Mouse (Mus musculus) G1E (cell line): Measurements from ENCODE around the gene Med31. TPM values are rescaled to one million over a fixed set of nuclear protein-coding genes. Genes with fewer than 3 reads are reported as not detected.

ENCODE experiments used
- ATAC-seq: 2 replicates; pipeline ENCODE4 v1.8.0; 2016; ENCODE audit warnings: mild to moderate bottlenecking; ENCODE audit not compliant: insufficient number of reproducible peaks, poor library complexity, low FRiP score, severe bottlenecking; ENCODE audit errors: extremely low read depth
- DNase-seq: peaks from one replicate; pipeline ENCODE4 v3.0.0; 2012; ENCODE audit warnings: low spot score
- H3K27me3 ChIP-seq: 2 replicates; pipeline ENCODE4 v1.6.1; 2012; ENCODE audit warnings: mild to moderate bottlenecking, low read length, inconsistent platforms; ENCODE audit not compliant: insufficient read depth
- H3K36me3 ChIP-seq: replicated peaks from 2 replicates; pipeline ENCODE3; 2012; ENCODE audit warnings: mild to moderate bottlenecking, inconsistent platforms
- H3K4me1 ChIP-seq: 2 replicates; pipeline ENCODE4 v1.6.1; 2012; ENCODE audit warnings: low read depth, low read length, inconsistent platforms, mixed read lengths; ENCODE audit not compliant: insufficient read depth
- H3K4me3 ChIP-seq: 2 replicates; pipeline ENCODE4 v1.5.1; 2012; ENCODE audit warnings: low read depth, mild to moderate bottlenecking, inconsistent platforms, low read length, moderate library complexity, mixed read lengths
- H3K9me3 ChIP-seq: replicated peaks from 2 replicates; pipeline ENCODE4 v1.6.1; 2012; ENCODE audit warnings: inconsistent platforms
- CTCF ChIP-seq: IDR thresholded peaks from 2 replicates; pipeline ENCODE4 v1.5.1; 2012; ENCODE audit warnings: low read depth, low read length, inconsistent platforms, mixed read lengths
- GATA1 ChIP-seq: IDR thresholded peaks from 2 replicates; pipeline ENCODE4 v1.6.1; 2012; ENCODE audit warnings: borderline replicate concordance, low read length, inconsistent platforms, mixed read lengths
- GATA2 ChIP-seq: IDR thresholded peaks from 2 replicates; pipeline ENCODE4 v1.6.1; 2012; ENCODE audit warnings: low read depth, low read length, inconsistent platforms, borderline replicate concordance
- POLR2AphosphoS5 ChIP-seq: IDR thresholded peaks from 2 replicates; pipeline ENCODE4 v1.6.1; 2012; ENCODE audit warnings: low read depth, low read length, inconsistent platforms; ENCODE audit not compliant: insufficient replicate concordance
- TAL1 ChIP-seq: conservative IDR thresholded peaks from 2 replicates; pipeline ENCODE4 v1.6.1; 2012; ENCODE audit warnings: low read depth, low read length, inconsistent platforms, mixed read lengths
- polyA plus RNA-seq: library from polyadenylated mRNA; stranded (reverse); fragments of >175 nt; gene quantifications from 2 replicates; pipeline ENCODE4 v1.2.3, GENCODE M21; 2012
- total RNA-seq, 2 experiments: library from RNA; stranded (forward) in 1 of 2; stranded (reverse) in 1 of 2; fragments of 200-1000 nt in 1 of 2; fragments of >200 nt in 1 of 2; fragmentation: Nextera tagmentation in 1 of 2; gene quantifications; 2 replicates each; pipeline ENCODE4 v1.2.3; 2014 to 2017

Gene Med31
- total and polyA plus RNA-seq, 3 experiments = 0.74 to 19.9 (median 13.5) TPM

DNA sequence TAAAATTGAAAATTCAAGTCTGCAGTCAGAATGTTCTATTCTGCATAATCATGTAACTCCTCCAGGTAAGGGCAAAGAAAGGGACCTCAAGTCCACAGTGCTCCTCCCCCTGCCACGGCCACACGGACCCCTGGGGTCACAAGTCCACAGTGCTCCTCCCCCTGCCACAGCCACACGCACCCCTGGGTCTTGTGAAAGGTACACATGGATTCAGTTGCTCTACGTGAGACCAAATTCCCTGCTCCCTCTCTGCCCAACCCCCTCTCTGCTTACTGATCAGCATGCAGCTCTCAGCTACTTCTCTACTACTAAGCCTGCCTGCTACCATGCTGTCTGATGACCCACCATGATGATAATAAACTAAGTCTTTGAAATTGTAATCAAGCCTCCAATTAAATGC is 45.5 kb downstream of the Med31 start:
- no peaks in the 10 kb centered on the region for H3K27me3 ChIP-seq
- DNase-seq (no peak), ATAC-seq (no peak)
- no peaks in the 10 kb centered on the region for H3K4me1 ChIP-seq
- peaks cover 81% of the 10 kb centered on the region for H3K36me3 ChIP-seq
- TF ChIP-seq GATA1 = no peak
- no peak for TF ChIP-seq POLR2AphosphoS5
- no peak for TF ChIP-seq TAL1
- TF ChIP-seq CTCF = no peak
- TF ChIP-seq GATA2 = no peak
- H3K9me3 ChIP-seq = no peaks in the 10 kb centered on the region
- no peak overlapping the region for H3K4me3 ChIP-seq

DNA sequence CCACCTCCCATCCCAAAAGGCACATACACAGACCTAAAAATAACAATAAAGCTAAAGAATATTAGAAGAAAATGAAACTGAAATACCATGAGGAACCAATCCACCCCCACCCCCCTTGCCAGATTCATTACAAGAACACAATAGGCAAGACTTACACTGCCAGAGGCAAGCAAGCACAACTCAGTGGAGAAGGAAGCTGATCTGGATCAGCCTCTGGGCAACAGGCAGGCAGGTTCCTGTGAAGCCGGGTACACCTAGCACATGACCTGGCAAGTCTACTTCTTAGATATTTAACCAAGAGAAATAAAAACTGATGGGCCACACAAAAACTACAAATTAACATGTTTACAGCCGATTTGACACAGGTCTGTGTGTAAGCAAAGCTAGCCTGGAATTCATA is 52.2 kb downstream of the Med31 start:
- DNase-seq (no peak), ATAC-seq (no peak)
- Histone ChIP-seq H3K4me3 (no peak overlapping the region), H3K4me1 (no peaks in the 10 kb centered on the region), H3K9me3 (no peaks in the 10 kb centered on the region), H3K27me3 (no peaks in the 10 kb centered on the region), H3K36me3 (peaks cover 88% of the 10 kb centered on the region)
- TF ChIP-seq GATA1 = no peak
- TF ChIP-seq TAL1 = no peak
- no peak for TF ChIP-seq GATA2
- TF ChIP-seq CTCF = no peak
- no peak for TF ChIP-seq POLR2AphosphoS5

Other genes with a start within 250 kb of the Med31 start
- not detected in 2 replicates for gene Aipl1, start 178.1 kb downstream of the Med31 start, total RNA-seq (2014; fragmentation: Nextera tagmentation)
- gene Aipl1, start 178.1 kb downstream of the Med31 start, total RNA-seq (2017) = 0.05 TPM in 1 of 2 replicates, not detected in the other
- gene Aipl1, start 178.1 kb downstream of the Med31 start, polyA plus RNA-seq = not detected in 2 replicates
- gene Pimreg, start 173.6 kb downstream of the Med31 start, total RNA-seq (2014; fragmentation: Nextera tagmentation) = not detected in 2 replicates
- gene Pimreg, start 173.6 kb downstream of the Med31 start, total RNA-seq (2017) = 0.12 TPM in 1 of 2 replicates, not detected in the other
- gene Pimreg, start 173.6 kb downstream of the Med31 start, polyA plus RNA-seq = not detected in 2 replicates
- gene Pitpnm3, start 79.8 kb downstream of the Med31 start, total RNA-seq (2014; fragmentation: Nextera tagmentation) = not detected in 2 replicates
- 0.06 and 0.27 TPM in 2 replicates for gene Pitpnm3, start 79.8 kb downstream of the Med31 start, total RNA-seq (2017)
- 0.01 TPM in 1 of 2 replicates, not detected in the other for gene Pitpnm3, start 79.8 kb downstream of the Med31 start, polyA plus RNA-seq
- gene Gm43951, start 8.8 kb downstream of the Med31 start, total RNA-seq (2014; fragmentation: Nextera tagmentation) = not detected in 2 replicates
- 0.58 and 0.76 TPM in 2 replicates for gene Gm43951, start 8.8 kb downstream of the Med31 start, total RNA-seq (2017)
- gene Gm43951, start 8.8 kb downstream of the Med31 start, polyA plus RNA-seq = 0.29 and 0.41 TPM in 2 replicates
- 17.0 and 27.7 TPM in 2 replicates for gene 4933427D14Rik, start 8.1 kb downstream of the Med31 start, total RNA-seq (2014; fragmentation: Nextera tagmentation)
- 13.7 and 22.4 TPM in 2 replicates for gene 4933427D14Rik, start 8.1 kb downstream of the Med31 start, total RNA-seq (2017)
- 2.9 and 4.0 TPM in 2 replicates for gene 4933427D14Rik, start 8.1 kb downstream of the Med31 start, polyA plus RNA-seq
- gene Txndc17, start 8.0 kb downstream of the Med31 start, total RNA-seq (2014; fragmentation: Nextera tagmentation) = 112 and 134 TPM in 2 replicates
- 60.2 and 60.5 TPM in 2 replicates for gene Txndc17, start 8.0 kb downstream of the Med31 start, total RNA-seq (2017)
- 30.1 and 31.0 TPM in 2 replicates for gene Txndc17, start 8.0 kb downstream of the Med31 start, polyA plus RNA-seq
- not detected in 2 replicates for gene Slc13a5, start 51.6 kb upstream of the Med31 start, total RNA-seq (2014; fragmentation: Nextera tagmentation)
- 0.06 and 0.11 TPM in 2 replicates for gene Slc13a5, start 51.6 kb upstream of the Med31 start, total RNA-seq (2017)
- not detected in 2 replicates for gene Slc13a5, start 51.6 kb upstream of the Med31 start, polyA plus RNA-seq
- 0.30 TPM in 1 of 2 replicates, not detected in the other for gene Xaf1, start 86.0 kb upstream of the Med31 start, total RNA-seq (2014; fragmentation: Nextera tagmentation)
- 1.4 and 2.0 TPM in 2 replicates for gene Xaf1, start 86.0 kb upstream of the Med31 start, total RNA-seq (2017)
- 0.02 TPM in 1 of 2 replicates, not detected in the other for gene Xaf1, start 86.0 kb upstream of the Med31 start, polyA plus RNA-seq
- gene Fbxo39, start 98.9 kb upstream of the Med31 start, total RNA-seq (2014; fragmentation: Nextera tagmentation) = not detected in 2 replicates
- gene Fbxo39, start 98.9 kb upstream of the Med31 start, total RNA-seq (2017) = 0.05 TPM in 1 of 2 replicates, not detected in the other
- gene Fbxo39, start 98.9 kb upstream of the Med31 start, polyA plus RNA-seq = not detected in 2 replicates
- not detected in 2 replicates for gene Tekt1, start 146.8 kb upstream of the Med31 start, total RNA-seq (2014; fragmentation: Nextera tagmentation)
- not detected in 2 replicates for gene Tekt1, start 146.8 kb upstream of the Med31 start, total RNA-seq (2017)
- gene Tekt1, start 146.8 kb upstream of the Med31 start, polyA plus RNA-seq = not detected in 2 replicates
- gene Smtnl2, start 196.1 kb upstream of the Med31 start, total RNA-seq (2014; fragmentation: Nextera tagmentation) = not detected in 2 replicates
- 0.06 and 0.11 TPM in 2 replicates for gene Smtnl2, start 196.1 kb upstream of the Med31 start, total RNA-seq (2017)
- not detected in 2 replicates for gene Smtnl2, start 196.1 kb upstream of the Med31 start, polyA plus RNA-seq
- gene Ggt6, start 219.9 kb upstream of the Med31 start, total RNA-seq (2014; fragmentation: Nextera tagmentation) = not detected in 2 replicates
- 0.05 TPM in 1 of 2 replicates, not detected in the other for gene Ggt6, start 219.9 kb upstream of the Med31 start, total RNA-seq (2017)
- gene Ggt6, start 219.9 kb upstream of the Med31 start, polyA plus RNA-seq = not detected in 2 replicates
- 496 and 593 TPM in 2 replicates for gene Mybbp1a, start 225.8 kb upstream of the Med31 start, total RNA-seq (2014; fragmentation: Nextera tagmentation)
- gene Mybbp1a, start 225.8 kb upstream of the Med31 start, total RNA-seq (2017) = 96.8 and 125 TPM in 2 replicates
- 195 and 253 TPM in 2 replicates for gene Mybbp1a, start 225.8 kb upstream of the Med31 start, polyA plus RNA-seq